Mouse (Mus musculus): ENCODE measurements around the gene Smtn.

The Smtn gene

GRCm38 (mm10) chr11:3540451-3541085, at the start of gene Smtn:
Gene Smtn, minus strand, starts transcription at chr11:3540612.
- no peak for DNase-seq (ENCODE audit: inconsistent ontology term)

GRCm38 (mm10) chr11:3588036-3588672, 47.7 kb upstream of the Smtn start:
- DNase-seq (ENCODE audit: inconsistent ontology term) = no peak

GRCm38 (mm10) chr11:3587350-3587749, 46.9 kb upstream of the Smtn start:
- peak; percentile 44 for DNase-seq (ENCODE audit: inconsistent ontology term)

- peak; percentile 36 for DNase-seq (ENCODE audit: inconsistent ontology term)
Measured at GRCm38 (mm10) chr11:3585983-3586618, 45.7 kb upstream of the Smtn start.

GRCm38 (mm10) chr11:3583127-3583526, 42.7 kb upstream of the Smtn start:
- DNase-seq (ENCODE audit: inconsistent ontology term) = no peak

GRCm38 (mm10) chr11:3581908-3582307, 41.5 kb upstream of the Smtn start:
- no peak for DNase-seq (ENCODE audit: inconsistent ontology term)

- DNase-seq (ENCODE audit: inconsistent ontology term) = no peak
Measured at GRCm38 (mm10) chr11:3580306-3581084, 40.1 kb upstream of the Smtn start.

- DNase-seq (ENCODE audit: inconsistent ontology term) = no peak
Measured at GRCm38 (mm10) chr11:3578050-3578725, 37.8 kb upstream of the Smtn start.

GRCm38 (mm10) chr11:3575238-3575637, 34.8 kb upstream of the Smtn start:
- no peak for DNase-seq (ENCODE audit: inconsistent ontology term)

GRCm38 (mm10) chr11:3573092-3573491, 32.7 kb upstream of the Smtn start:
- DNase-seq (ENCODE audit: inconsistent ontology term) = peak; percentile 33

- no peak for DNase-seq (ENCODE audit: inconsistent ontology term)
Measured at GRCm38 (mm10) chr11:3572181-3572580, 31.8 kb upstream of the Smtn start.

GRCm38 (mm10) chr11:3570321-3570720, 29.9 kb upstream of the Smtn start:
- no peak for DNase-seq (ENCODE audit: inconsistent ontology term)

- no peak for DNase-seq (ENCODE audit: inconsistent ontology term)
Measured at GRCm38 (mm10) chr11:3567896-3568295, 27.5 kb upstream of the Smtn start.

- DNase-seq (ENCODE audit: inconsistent ontology term) = peak; percentile 16
Measured at GRCm38 (mm10) chr11:3566018-3566417, 25.6 kb upstream of the Smtn start.

- no peak for DNase-seq (ENCODE audit: inconsistent ontology term)
Measured at GRCm38 (mm10) chr11:3564451-3564850, 24.0 kb upstream of the Smtn start.

GRCm38 (mm10) chr11:3563853-3564252, 23.4 kb upstream of the Smtn start:
- DNase-seq (ENCODE audit: inconsistent ontology term) = no peak

- no peak for DNase-seq (ENCODE audit: inconsistent ontology term)
Measured at GRCm38 (mm10) chr11:3560202-3560601, 19.8 kb upstream of the Smtn start.

- no peak for DNase-seq (ENCODE audit: inconsistent ontology term)
Measured at GRCm38 (mm10) chr11:3557852-3558251, 17.4 kb upstream of the Smtn start.

GRCm38 (mm10) chr11:3554976-3555375, 14.6 kb upstream of the Smtn start:
- no peak for DNase-seq (ENCODE audit: inconsistent ontology term)

- no peak for DNase-seq (ENCODE audit: inconsistent ontology term)
Measured at GRCm38 (mm10) chr11:3549791-3550190, 9.4 kb upstream of the Smtn start.

- DNase-seq (ENCODE audit: inconsistent ontology term) = no peak
Measured at GRCm38 (mm10) chr11:3548564-3549295, 8.3 kb upstream of the Smtn start.
